Mouse (Mus musculus) ES-E14 (cell line): Measurements from ENCODE around the gene Gm9918. TPM values are rescaled to one million over a fixed set of nuclear protein-coding genes. Genes with fewer than 3 reads are reported as not detected.

Experiments
- DNase-seq: peaks from one replicate; pipeline ENCODE4 v3.0.0-alpha.2; 2013; ENCODE audit warnings: low read depth, low spot score
- H3K27ac ChIP-seq: 2 replicates; pipeline ENCODE4 v1.5.1; 2012; ENCODE audit warnings: low read depth, mild to moderate bottlenecking, low read length, moderate library complexity, mixed read lengths; ENCODE audit not compliant: poor library complexity, insufficient read depth, severe bottlenecking
- H3K36me3 ChIP-seq: 2 replicates; pipeline ENCODE4 v1.6.1; 2012; ENCODE audit warnings: mild to moderate bottlenecking, low read length, moderate library complexity, mixed read lengths; ENCODE audit not compliant: control insufficient read depth, poor library complexity, insufficient read depth, severe bottlenecking
- H3K4me1 ChIP-seq, 2 experiments: fragments of 150-350 bp in 1 of 2; sonication (generic) in 1 of 2; 2 replicates each; pipeline ENCODE4 v1.6.1; 2012; ENCODE audit warnings: low read length in 2 of 2, mild to moderate bottlenecking in 1 of 2, mixed read lengths in 1 of 2; ENCODE audit not compliant: control insufficient read depth in 2 of 2, insufficient read depth in 2 of 2, poor library complexity in 1 of 2
- H3K4me3 ChIP-seq, 2 experiments: fragments of 150-350 bp in 1 of 2; sonication (generic) in 1 of 2; 2 replicates each; pipeline ENCODE4 v1.5.1; 2012; ENCODE audit warnings: low read length in 2 of 2, low read depth in 1 of 2, mild to moderate bottlenecking in 1 of 2, mixed read lengths in 1 of 2; ENCODE audit not compliant: insufficient read depth in 1 of 2, poor library complexity in 1 of 2, severe bottlenecking in 1 of 2
- H3K9ac ChIP-seq: 2 replicates; pipeline ENCODE4 v1.6.1; 2012; ENCODE audit warnings: low read depth, mild to moderate bottlenecking, low read length, mixed read lengths; ENCODE audit not compliant: poor library complexity, insufficient read depth, severe bottlenecking
- H3K9me3 ChIP-seq: fragments of 150-350 bp; sonication (generic); 2 replicates; pipeline ENCODE4 v1.6.1; 2012; ENCODE audit warnings: low read depth, mild to moderate bottlenecking, low read length; ENCODE audit not compliant: control insufficient read depth, insufficient read depth
- CHD2 ChIP-seq: IDR thresholded peaks from 2 replicates; pipeline ENCODE4 v1.6.1; 2014; ENCODE audit warnings: mild to moderate bottlenecking, low read depth, low read length, inconsistent platforms
- HCFC1 ChIP-seq: IDR thresholded peaks from 2 replicates; pipeline ENCODE4 v1.6.1; 2012; ENCODE audit warnings: low read length, inconsistent platforms, borderline replicate concordance; ENCODE audit not compliant: insufficient read depth
- MAFK ChIP-seq: IDR thresholded peaks from 2 replicates; pipeline ENCODE4 v1.6.1; 2014; ENCODE audit warnings: mild to moderate bottlenecking, low read depth, low read length, inconsistent platforms; ENCODE audit not compliant: insufficient read depth
- ZC3H11A ChIP-seq: IDR thresholded peaks from 2 replicates; pipeline ENCODE4 v1.6.1; 2012; ENCODE audit warnings: low read depth, mild to moderate bottlenecking, inconsistent platforms, low read length, borderline replicate concordance
- ZNF384 ChIP-seq: IDR thresholded peaks from 2 replicates; pipeline ENCODE4 v1.6.1; 2012; ENCODE audit warnings: low read depth, low read length, inconsistent platforms
- in situ Hi-C, 2 experiments: fragments of 600-800 bp; cut with MboI; formaldehyde crosslinking; loops; one replicate each; pipeline ENCODE4 v1.15.1; 2025; ENCODE audit warnings: low sequenced_read_pairs in 2 of 2, inconsistent platforms in 1 of 2; ENCODE audit not compliant: unreplicated experiment in 2 of 2
- total RNA-seq: library from RNA; depleted of rRNA; stranded (reverse); fragments of 300-350 nt; gene quantifications from 2 replicates; pipeline ENCODE4 v1.2.3, GENCODE M21; 2012

The Gm9918 gene
- total RNA-seq, 1 experiment, result 0.45 TPM

DNA sequence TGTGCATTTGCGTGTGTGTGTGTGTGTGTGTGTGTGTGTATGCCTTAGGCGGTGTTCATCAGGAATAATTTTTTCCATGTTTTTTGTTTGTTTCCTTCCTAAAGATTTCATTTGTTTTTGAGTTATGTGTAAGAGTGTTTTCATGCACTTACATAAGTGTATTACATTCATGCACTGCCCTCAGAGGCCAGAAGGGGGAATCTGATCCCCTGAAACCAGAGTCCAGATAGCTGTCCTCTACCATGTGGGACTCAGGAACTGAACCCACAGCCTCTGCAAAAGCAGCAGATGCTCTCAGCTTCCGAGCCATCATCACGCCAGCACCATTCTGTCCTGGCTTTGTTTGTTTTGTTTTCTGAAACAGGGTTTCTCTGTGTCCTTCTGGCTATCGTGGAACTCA is 4.8 kb upstream of the Gm9918 start:
- TF ChIP-seq ZC3H11A, result no peak
- no peak for TF ChIP-seq CHD2
- no peak for TF ChIP-seq MAFK
- no peak for TF ChIP-seq ZNF384
- no peak for TF ChIP-seq HCFC1
- 0 out of 2 replicates have a peak overlapping the region, but pooled peaks have one; percentile 40 for H3K9ac ChIP-seq
- DNase-seq, result no peak
- no peak overlapping the region for H3K27ac ChIP-seq
- H3K9me3 ChIP-seq, result no peaks in the 10 kb centered on the region
- in situ Hi-C loops, result no loop called here
- peaks cover 5 to 21% of the 10 kb centered on the region in 2 experiments for H3K4me1 ChIP-seq
- H3K36me3 ChIP-seq, result no peaks in the 10 kb centered on the region
- H3K4me3 ChIP-seq, result no peak overlapping the region

DNA sequence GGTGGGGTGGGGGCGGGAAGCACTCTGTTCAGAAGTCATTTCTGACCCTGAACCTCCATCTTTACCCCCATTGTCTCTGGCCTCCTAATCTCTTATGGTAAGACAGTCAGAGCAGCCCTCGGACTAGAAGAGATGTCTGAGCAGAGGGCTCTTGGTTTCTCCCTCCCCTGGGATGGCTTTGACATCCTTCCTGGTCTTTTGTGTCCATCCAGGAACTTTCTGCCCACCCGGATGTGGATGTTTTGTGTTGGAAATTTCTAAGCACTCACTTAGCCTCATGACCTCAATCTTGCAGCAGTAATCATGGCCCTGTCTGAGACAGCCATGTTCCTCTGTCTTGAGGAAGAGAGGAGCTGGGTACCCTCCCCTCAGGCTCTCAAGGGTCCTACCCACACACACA is 1.1 kb downstream of the Gm9918 start:
- H3K27ac ChIP-seq, result peak overlapping the region; percentile 70
- no peaks in the 10 kb centered on the region for H3K36me3 ChIP-seq
- in situ Hi-C loops, result no loop called here
- H3K9me3 ChIP-seq, result no peaks in the 10 kb centered on the region
- DNase-seq, result no peak
- peak overlapping the region; percentile 54 to 66 for H3K4me3 ChIP-seq
- H3K4me1 ChIP-seq, result peaks cover 0 to 4% of the 10 kb centered on the region in 2 experiments; a peak in 1 of 4 replicates
- peak overlapping the region; percentile 46 for H3K9ac ChIP-seq
- TF ChIP-seq ZC3H11A (no peak), MAFK (no peak), ZNF384 (no peak), CHD2 (no peak), HCFC1 (no peak)

- H3K9me3 ChIP-seq, result no peaks in the 10 kb centered on the region
- H3K4me1 ChIP-seq, result peaks cover 0 to 8% of the 10 kb centered on the region in 2 experiments; a peak in 2 of 4 replicates
- no peaks in the 10 kb centered on the region for H3K36me3 ChIP-seq
- H3K27ac ChIP-seq, result no peak overlapping the region
- no peak overlapping the region for H3K9ac ChIP-seq
- DNase-seq, result no peak
- TF ChIP-seq ZC3H11A (0 out of 2 replicates have a peak, but pooled peaks have one; percentile 11), ZNF384 (no peak), MAFK (no peak), CHD2 (no peak), HCFC1 (no peak)
- H3K4me3 ChIP-seq, result no peak overlapping the region
- in situ Hi-C loops, result no loop called here
These were observed 3.8 kb downstream of the Gm9918 start for GRCm38 (mm10) chr15:102273982-102274716.

- H3K4me1 ChIP-seq, result peaks cover 5 to 22% of the 10 kb centered on the region in 2 experiments; a peak in 3 of 4 replicates
- in situ Hi-C loops, result no loop called here
- H3K36me3 ChIP-seq, result peaks cover 20% of the 10 kb centered on the region
- peak overlapping the region; percentile 86 for H3K9ac ChIP-seq
- DNase-seq, result no peak
- TF ChIP-seq ZNF384, result peak; percentile 76
- TF ChIP-seq HCFC1, result no peak
- H3K4me3 ChIP-seq, result peak overlapping the region; percentile 97 to 99
- H3K27ac ChIP-seq, result peak overlapping the region; percentile 91
- no peaks in the 10 kb centered on the region for H3K9me3 ChIP-seq
These were observed 8.3 kb downstream of the Gm9918 start for GRCm38 (mm10) chr15:102278726-102279091.
